Mouse (Mus musculus): Measurements from ENCODE around the gene Ppa1.

Ppa1 gene

DNA sequence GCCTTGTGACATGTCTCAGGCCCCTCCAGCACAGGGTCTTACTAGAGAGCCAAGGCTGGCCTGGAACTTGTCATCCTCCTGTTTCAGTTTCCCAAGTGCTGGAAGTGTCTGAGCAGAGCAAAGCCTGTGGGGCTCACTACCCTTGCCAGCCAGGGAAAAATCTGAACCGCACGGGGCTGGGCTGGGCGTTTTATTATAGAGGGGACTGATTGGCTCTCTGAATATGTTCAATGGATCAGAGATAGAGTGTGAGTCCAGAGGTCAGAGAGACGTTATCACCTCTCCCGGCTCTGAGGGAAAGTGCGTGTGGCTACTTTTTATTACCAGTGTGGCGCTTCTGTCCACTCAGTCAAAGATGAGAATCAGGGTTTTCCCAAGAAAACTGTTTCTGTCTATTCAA lies 1.8 kb upstream of the Ppa1 start:
- no peak for DNase-seq (ENCODE audit: low read depth, low spot score)

- no peak for DNase-seq (ENCODE audit: low read depth, low spot score)
Measured at GRCm38 (mm10) chr10:61648737-61649645, 639 bp downstream of the Ppa1 start.

- DNase-seq (ENCODE audit: low read depth, low spot score), result no peak
Measured at GRCm38 (mm10) chr10:61654105-61654504, 5.8 kb downstream of the Ppa1 start.

GRCm38 (mm10) chr10:61654691-61655090 lies 6.3 kb downstream of the Ppa1 start:
- DNase-seq (ENCODE audit: low read depth, low spot score), result no peak

DNA sequence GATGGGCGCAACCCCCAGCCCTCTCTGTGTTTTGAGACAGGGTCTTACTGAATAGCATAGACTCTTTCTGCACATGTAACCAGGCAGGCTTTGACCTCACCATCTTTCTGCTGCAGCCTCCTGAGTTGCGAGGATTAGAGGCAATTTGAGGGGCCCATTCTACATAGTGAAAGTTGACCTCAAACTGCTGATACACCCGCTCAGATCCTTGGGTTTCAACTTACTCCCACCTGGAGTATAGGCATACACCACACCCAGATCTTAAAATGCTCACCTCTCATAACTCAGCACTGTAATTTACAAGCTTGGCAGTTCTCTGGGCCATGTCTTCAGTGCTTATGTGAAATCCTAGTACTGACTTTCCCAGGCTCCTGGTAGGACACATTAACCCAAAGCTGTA lies 6.8 kb downstream of the Ppa1 start:
- DNase-seq (ENCODE audit: low read depth, low spot score), result no peak

GRCm38 (mm10) chr10:61656928-61657882 lies 8.9 kb downstream of the Ppa1 start:
- no peak for DNase-seq (ENCODE audit: low read depth, low spot score)

DNA sequence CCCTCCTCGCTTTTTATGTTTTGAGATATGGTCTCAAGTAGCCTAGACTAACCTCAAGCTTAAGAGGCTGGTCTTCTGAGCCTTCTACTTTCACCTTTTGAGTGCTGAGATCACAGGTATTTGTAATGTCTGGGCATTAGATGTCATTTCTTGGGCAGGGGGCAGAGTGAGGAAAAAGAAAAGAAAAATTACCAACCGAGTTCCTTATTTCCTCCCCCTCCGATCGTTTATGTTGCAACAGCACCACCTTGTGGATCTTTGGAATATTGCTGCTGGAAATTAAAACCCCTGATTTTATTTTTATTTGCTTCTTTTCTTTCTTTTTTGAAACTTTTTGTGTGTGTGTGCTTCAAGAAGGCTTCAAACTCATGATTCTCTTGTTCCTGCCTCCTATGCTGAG lies 9.6 kb downstream of the Ppa1 start:
- DNase-seq (ENCODE audit: low read depth, low spot score), result peak; percentile 32

- no peak for DNase-seq (ENCODE audit: low read depth, low spot score)
Measured at GRCm38 (mm10) chr10:61661887-61662286, 13.5 kb downstream of the Ppa1 start.

GRCm38 (mm10) chr10:61662391-61662988 lies 14.1 kb downstream of the Ppa1 start:
- DNase-seq (ENCODE audit: low read depth, low spot score), result no peak

DNA sequence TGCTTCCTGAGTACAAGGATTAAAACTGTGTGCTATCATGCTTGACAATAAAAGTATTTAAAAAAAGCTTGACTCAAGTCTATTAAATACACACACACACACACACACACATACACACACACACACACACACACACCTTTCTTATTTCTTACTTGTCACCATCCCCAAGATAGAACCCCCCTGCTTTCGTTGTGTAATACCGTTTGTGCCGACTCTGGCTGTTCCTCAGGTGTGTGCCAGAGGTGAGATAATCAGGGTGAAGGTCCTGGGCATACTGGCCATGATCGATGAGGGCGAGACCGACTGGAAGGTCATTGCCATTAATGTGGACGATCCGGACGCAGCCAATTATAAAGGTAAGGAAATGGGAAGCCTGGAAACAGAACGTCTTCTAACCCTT lies 16.8 kb downstream of the Ppa1 start:
- no peak for DNase-seq (ENCODE audit: low read depth, low spot score)

GRCm38 (mm10) chr10:61665651-61666050 lies 17.3 kb downstream of the Ppa1 start:
- DNase-seq (ENCODE audit: low read depth, low spot score), result no peak

GRCm38 (mm10) chr10:61669289-61669688 lies 20.9 kb downstream of the Ppa1 start:
- no peak for DNase-seq (ENCODE audit: low read depth, low spot score)

DNA sequence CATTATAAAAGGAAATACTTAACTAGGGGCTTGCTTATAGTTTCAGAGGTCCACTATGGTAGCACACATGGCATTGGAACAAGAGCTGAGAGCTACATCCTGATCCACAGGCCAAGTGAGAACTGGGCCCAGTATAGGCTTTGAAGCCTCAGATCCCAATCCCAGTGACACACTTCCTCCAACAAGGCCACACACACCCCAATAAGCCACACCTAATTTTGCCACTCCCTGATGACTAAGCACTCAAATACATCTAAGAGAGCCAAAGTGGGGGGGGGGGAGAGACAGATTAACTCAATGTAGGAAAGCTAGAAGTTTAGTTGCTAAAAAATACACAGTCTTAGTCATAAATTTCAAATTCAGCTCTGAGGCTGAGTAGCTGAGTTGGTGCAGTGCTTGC lies 21.5 kb downstream of the Ppa1 start:
- DNase-seq (ENCODE audit: low read depth, low spot score), result no peak

DNA sequence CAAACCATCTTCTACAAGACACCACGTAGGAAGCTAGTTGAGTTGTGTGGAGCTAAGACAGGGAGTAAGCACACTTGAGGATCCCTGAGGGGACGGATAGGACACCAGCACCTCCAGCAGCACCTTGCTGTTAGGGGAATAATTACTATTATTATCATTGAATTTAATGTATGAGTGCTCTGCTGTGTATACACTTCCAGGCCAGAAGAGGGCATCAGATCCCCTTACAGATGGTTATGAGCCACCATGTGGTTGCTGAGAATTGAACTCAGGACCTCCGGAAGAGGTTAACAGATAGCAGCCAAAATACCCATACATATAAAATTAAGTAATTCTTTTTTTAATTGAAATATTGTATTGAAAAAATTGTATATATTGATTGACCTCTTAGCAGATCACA lies 22.4 kb downstream of the Ppa1 start:
- DNase-seq (ENCODE audit: low read depth, low spot score), result no peak

- no peak for DNase-seq (ENCODE audit: low read depth, low spot score)
Measured at GRCm38 (mm10) chr10:61675935-61676334, 27.6 kb downstream of the Ppa1 start.

GRCm38 (mm10) chr10:61679545-61679944 lies 31.2 kb downstream of the Ppa1 start:
- DNase-seq (ENCODE audit: low read depth, low spot score), result no peak

GRCm38 (mm10) chr10:61680015-61680913 lies 31.9 kb downstream of the Ppa1 start, which contains the start of gene Sar1a:
Gene Sar1a (plus strand): TSS chr10:61680299.
- peak; percentile 96 for DNase-seq (ENCODE audit: low read depth, low spot score)

GRCm38 (mm10) chr10:61689405-61689804 lies 41.1 kb downstream of the Ppa1 start:
- no peak for DNase-seq (ENCODE audit: low read depth, low spot score)

- no peak for DNase-seq (ENCODE audit: low read depth, low spot score)
Measured at GRCm38 (mm10) chr10:61693563-61693962, 45.2 kb downstream of the Ppa1 start.

DNA sequence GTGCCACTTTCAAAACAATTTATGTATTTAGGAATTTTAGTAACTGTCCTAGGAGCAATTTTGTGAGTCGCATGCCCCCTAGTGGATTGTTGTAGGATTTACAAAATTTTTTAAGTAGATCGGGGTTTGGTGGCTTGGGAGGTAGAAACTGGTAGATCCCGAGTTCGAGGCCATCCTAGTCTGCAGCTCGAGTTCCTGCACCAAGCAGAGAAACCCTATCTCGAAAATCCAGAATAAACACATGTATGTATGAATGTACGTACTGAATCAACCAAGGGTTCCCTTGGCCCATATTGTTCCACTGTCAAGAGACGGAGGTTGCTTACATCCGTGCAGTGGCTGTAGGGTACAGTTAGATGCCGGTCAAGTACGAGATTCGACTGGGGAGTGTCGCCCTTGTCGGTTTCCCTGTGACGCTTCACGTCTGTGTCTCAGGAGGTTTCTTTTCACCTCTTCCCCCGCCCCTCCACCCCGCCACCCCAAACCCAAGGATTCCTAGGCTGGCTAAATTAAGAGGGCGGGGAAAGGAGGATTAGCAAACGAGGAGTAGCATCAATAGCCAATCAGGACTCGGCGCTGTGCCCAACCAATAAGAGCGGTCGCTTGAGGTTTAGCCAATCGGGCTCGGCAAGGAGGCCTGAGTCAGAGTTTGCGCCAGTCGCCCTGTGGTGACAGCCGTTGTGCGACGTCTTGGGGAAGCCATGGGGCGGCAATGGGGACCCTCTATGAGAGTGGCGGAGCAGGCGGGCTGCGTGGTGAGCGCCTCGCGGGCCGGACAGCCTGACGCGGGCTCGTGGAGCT lies 46.7 kb downstream of the Ppa1 start, which contains the start of gene Tysnd1:
Gene Tysnd1 (plus strand): TSS at position 645 of the 801 bp plus-strand sequence.
- DNase-seq (ENCODE audit: low read depth, low spot score), result peak; percentile 92
